Mouse (Mus musculus): ENCODE data around the gene Fam189a1.

Fam189a1 gene

GRCm38 (mm10) chr7:65041106-65041505 is 115.3 kb downstream of the Fam189a1 start:
- DNase-seq: peak; percentile 20 to 38

GRCm38 (mm10) chr7:65031741-65032140 is 124.6 kb downstream of the Fam189a1 start:
- no peak for DNase-seq

- no peak for DNase-seq
These were observed 125.2 kb downstream of the Fam189a1 start for GRCm38 (mm10) chr7:65031195-65031594.

- no peak for DNase-seq
These were observed 126.4 kb downstream of the Fam189a1 start for GRCm38 (mm10) chr7:65029985-65030384.

GRCm38 (mm10) chr7:65021298-65021697 is 135.1 kb downstream of the Fam189a1 start:
- DNase-seq: no peak

GRCm38 (mm10) chr7:65018036-65018679 is 138.2 kb downstream of the Fam189a1 start:
- DNase-seq: no peak

- no peak for DNase-seq
These were observed 139.0 kb downstream of the Fam189a1 start for GRCm38 (mm10) chr7:65017348-65017747.

GRCm38 (mm10) chr7:65011133-65011532 is 145.2 kb downstream of the Fam189a1 start:
- no peak for DNase-seq

GRCm38 (mm10) chr7:65010275-65010674 is 146.1 kb downstream of the Fam189a1 start:
- no peak for DNase-seq

GRCm38 (mm10) chr7:65005731-65006130 is 150.6 kb downstream of the Fam189a1 start:
- no peak for DNase-seq

- no peak for DNase-seq
These were observed 156.6 kb downstream of the Fam189a1 start for GRCm38 (mm10) chr7:64999718-65000214.

- no peak for DNase-seq
These were observed 158.6 kb downstream of the Fam189a1 start for GRCm38 (mm10) chr7:64997743-64998142.

GRCm38 (mm10) chr7:64995946-64996444 is 160.4 kb downstream of the Fam189a1 start:
- DNase-seq: no peak

GRCm38 (mm10) chr7:64989406-64989805 is 167.0 kb downstream of the Fam189a1 start:
- no peak for DNase-seq

GRCm38 (mm10) chr7:64988015-64988414 is 168.4 kb downstream of the Fam189a1 start:
- DNase-seq: no peak

- DNase-seq: peak; percentile 44 to 53
These were observed 171.8 kb downstream of the Fam189a1 start for GRCm38 (mm10) chr7:64984468-64985120.

- DNase-seq: peak in 1 of 2 experiments; percentile 6
These were observed 174.7 kb downstream of the Fam189a1 start for GRCm38 (mm10) chr7:64981511-64982235.

- no peak for DNase-seq
These were observed 182.6 kb downstream of the Fam189a1 start for GRCm38 (mm10) chr7:64973590-64974262.

GRCm38 (mm10) chr7:64962128-64962527 is 194.2 kb downstream of the Fam189a1 start:
- no peak for DNase-seq

- DNase-seq: no peak
These were observed 197.3 kb downstream of the Fam189a1 start for GRCm38 (mm10) chr7:64959087-64959486.

GRCm38 (mm10) chr7:64952181-64952580 is 204.2 kb downstream of the Fam189a1 start:
- no peak for DNase-seq

- DNase-seq: no peak
These were observed 205.6 kb downstream of the Fam189a1 start for GRCm38 (mm10) chr7:64950771-64951099.

All from cerebellum, postnatal 25 days (tissue).